7 mouse cellular contexts compared by ENCODE assay signal in the genomic region with DNA sequence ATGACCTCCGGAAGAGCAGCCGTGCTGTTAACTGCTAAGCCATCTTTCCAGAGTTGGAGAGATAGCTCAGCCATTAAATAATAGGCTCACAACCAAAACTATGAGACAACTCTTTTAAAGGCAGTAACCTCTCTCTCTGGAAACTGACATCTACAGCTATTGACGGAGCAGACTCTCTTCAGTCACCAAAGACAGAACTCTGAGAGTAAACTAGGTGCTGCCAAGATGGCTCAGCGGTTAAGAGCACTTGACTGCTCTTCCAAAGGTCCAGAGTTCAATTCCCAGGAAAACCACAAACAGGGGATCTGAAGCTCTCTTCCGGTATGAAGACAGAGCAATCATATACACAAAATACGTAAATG. TPM values are rescaled to one million over a fixed set of nuclear protein-coding genes. Genes with fewer than 3 reads are reported as not detected.
A peak's percentile ranks its signal among the peaks of the same experiment; 100 is the strongest.
DNase-seq lines count a peak whose midpoint lies in the region; ATAC-seq and TF ChIP-seq lines count a peak whose summit lies in the region.

No protein-coding gene starts in this region.

- TF ChIP-seq CTCF in lung, postnatal 0 days (IDR thresholded peaks at IDR 0.05) = no peak
- TF ChIP-seq CTCF in small intestine, adult 2 months (IDR thresholded peaks at IDR 0.05; ENCODE audit: extremely low read depth, insufficient read length, insufficient replicate concordance, low read depth, low read length) = no peak

- no peak for ATAC-seq in lung, postnatal 0 days
- ATAC-seq in forebrain, embryonic 11.5 days (replicated peaks; ENCODE audit: low FRiP score) = no peak
- no peak for ATAC-seq in limb, embryonic 13.5 days (ENCODE audit: low FRiP score, low read depth)
- no peak for ATAC-seq in cerebellum, adult (ENCODE audit: insufficient number of reproducible peaks, low FRiP score, low TSS enrichment)

- no peak overlapping the region for H3K9ac ChIP-seq in lung, postnatal 0 days (replicated peaks; ENCODE audit: low read depth)
- H3K9ac ChIP-seq in forebrain, embryonic 11.5 days (ENCODE audit: low read length) = peak overlapping the region; percentile 23; the same call in 1 of the 2 replicates
- peak overlapping the region; percentile 35; the same call in 1 of the 2 replicates for H3K9ac ChIP-seq in limb, embryonic 13.5 days

- no peaks in the 10 kb centered on the region for H3K9me3 ChIP-seq in lung, postnatal 0 days (ENCODE audit: low read length)
- no peaks in the 10 kb centered on the region for H3K9me3 ChIP-seq in forebrain, embryonic 11.5 days (ENCODE audit: control insufficient read depth, low read length)
- H3K9me3 ChIP-seq in limb, embryonic 13.5 days = no peaks in the 10 kb centered on the region

- H3K27me3 ChIP-seq in lung, postnatal 0 days (replicated peaks; ENCODE audit: insufficient read depth, low read length) = no peaks in the 10 kb centered on the region
- no peaks in the 10 kb centered on the region for H3K27me3 ChIP-seq in forebrain, embryonic 11.5 days (ENCODE audit: control insufficient read depth, insufficient read depth, low read length)
- no peaks in the 10 kb centered on the region for H3K27me3 ChIP-seq in limb, embryonic 13.5 days
- H3K27me3 ChIP-seq in small intestine, adult 2 months (ENCODE audit: control insufficient read depth, insufficient read depth, low read length) = no peaks in the 10 kb centered on the region

- H3K4me2 ChIP-seq in lung, postnatal 0 days (replicated peaks; ENCODE audit: low read depth, low read length) = peak overlapping the region; percentile 47
- peak overlapping the region; percentile 53; the same call in 1 of the 2 replicates for H3K4me2 ChIP-seq in forebrain, embryonic 11.5 days (ENCODE audit: low read depth, low read length, severe bottlenecking)
- peak overlapping the region; percentile 89 for H3K4me2 ChIP-seq in limb, embryonic 13.5 days (replicated peaks)

- TF ChIP-seq POLR2A in small intestine, adult 2 months (IDR thresholded peaks at IDR 0.05; ENCODE audit: low read depth, low read length) = no peak

- H3K36me3 ChIP-seq in lung, postnatal 0 days (ENCODE audit: insufficient read depth, low read length) = no peaks in the 10 kb centered on the region
- H3K36me3 ChIP-seq in forebrain, embryonic 11.5 days (ENCODE audit: control insufficient read depth, insufficient read depth, low read length) = no peaks in the 10 kb centered on the region
- peaks cover 4% of the 10 kb centered on the region; the same call in 1 of the 2 replicates for H3K36me3 ChIP-seq in limb, embryonic 13.5 days
- H3K36me3 ChIP-seq in small intestine, adult 2 months (ENCODE audit: control insufficient read depth, insufficient read depth, low read length) = 0 out of 2 replicates have a peak, but pooled peaks cover 4% of the 10 kb centered on the region

- peak overlapping the region; percentile 90; the same call in 1 of the 2 replicates for H3K27ac ChIP-seq in lung, postnatal 0 days (ENCODE audit: low read length)
- H3K27ac ChIP-seq in forebrain, embryonic 11.5 days (ENCODE audit: low read depth, low read length) = no peak overlapping the region
- H3K27ac ChIP-seq in limb, embryonic 13.5 days = peak overlapping the region; percentile 15; the same call in 1 of the 2 replicates
- peak overlapping the region; percentile 46 for H3K27ac ChIP-seq in small intestine, adult 2 months (ENCODE audit: insufficient read depth, low read depth, low read length)

- no peak for TF ChIP-seq EP300 in lung, postnatal 0 days (IDR thresholded peaks at IDR 0.05)

- DNase-seq in lung, postnatal 0 days (ENCODE audit: low spot score) = no peak
- DNase-seq in lung, postnatal 14 days = no peak
- no peak for DNase-seq in forebrain, embryonic 11.5 days (ENCODE audit: low spot score)
- DNase-seq in yolk sac, embryonic 10.5 days (ENCODE audit: low spot score) = no peak

- H3K4me3 ChIP-seq in lung, postnatal 0 days (ENCODE audit: low read depth, low read length) = peak overlapping the region; percentile 66
- peak overlapping the region; percentile 46 for H3K4me3 ChIP-seq in forebrain, embryonic 11.5 days (ENCODE audit: low read depth, low read length)
- peak overlapping the region; percentile 88 for H3K4me3 ChIP-seq in limb, embryonic 13.5 days
- H3K4me3 ChIP-seq in small intestine, adult 2 months (ENCODE audit: low read depth, low read length) = peak overlapping the region; percentile 90; the same call in 1 of the 2 replicates

- 0 out of 2 replicates have a peak, but pooled peaks cover 4% of the 10 kb centered on the region for H3K4me1 ChIP-seq in lung, postnatal 0 days (ENCODE audit: insufficient read depth, low read depth, low read length)
- peaks cover 3% of the 10 kb centered on the region; the same call in 1 of the 2 replicates for H3K4me1 ChIP-seq in forebrain, embryonic 11.5 days (replicated peaks; ENCODE audit: control insufficient read depth, insufficient read depth, low read length)
- H3K4me1 ChIP-seq in limb, embryonic 13.5 days = peaks cover 16% of the 10 kb centered on the region
- H3K4me1 ChIP-seq in small intestine, adult 2 months (ENCODE audit: control insufficient read depth, insufficient read depth, insufficient read length, low read length) = peaks cover 4% of the 10 kb centered on the region; the same call in 1 of the 2 replicates

- 16% methylated on average over 6 of the region's 6 CpGs for WGBS in lung, postnatal 0 days
- WGBS in forebrain, embryonic 11.5 days = 18% methylated on average over 6 of the region's 6 CpGs
- WGBS in limb, embryonic 13.5 days = 17% methylated on average over 6 of the region's 6 CpGs
- 6% methylated on average over 6 of the region's 6 CpGs for WGBS in small intestine, adult 2 months

RNA-seq across cellular contexts. Expression of gene Imp3, which starts 0.4 kb away (rescaled TPM):
- 84.7 and 87.7 TPM in 2 replicates for polyA plus RNA-seq in lung, postnatal 0 days (2015; fragmentation: Nextera tagmentation; extraction: Ambion mirVana)
- 63.6 and 65.4 TPM in 2 replicates for polyA plus RNA-seq in forebrain, embryonic 11.5 days (2014; fragmentation: Nextera tagmentation; extraction: Ambion mirVana)
- polyA plus RNA-seq in limb, embryonic 13.5 days (2015; fragmentation: Nextera tagmentation; extraction: Ambion mirVana) = 87.6 and 88.8 TPM in 2 replicates
- 144 and 233 TPM in 2 replicates for polyA plus RNA-seq in small intestine, adult 2 months (2012; rRNA removed)

RNA-seq across cellular contexts. Expression of gene Snx33, which starts 8.7 kb away (rescaled TPM):
- 8.7 and 8.9 TPM in 2 replicates for polyA plus RNA-seq in lung, postnatal 0 days (2015; fragmentation: Nextera tagmentation; extraction: Ambion mirVana)
- polyA plus RNA-seq in forebrain, embryonic 11.5 days (2014; fragmentation: Nextera tagmentation; extraction: Ambion mirVana) = 5.8 and 6.0 TPM in 2 replicates
- 12.0 and 13.1 TPM in 2 replicates for polyA plus RNA-seq in limb, embryonic 13.5 days (2015; fragmentation: Nextera tagmentation; extraction: Ambion mirVana)
- 2.7 and 3.8 TPM in 2 replicates for polyA plus RNA-seq in small intestine, adult 2 months (2012; rRNA removed)

RNA-seq across cellular contexts. Expression of gene Snupn, which starts 13.8 kb away (rescaled TPM):
- 12.2 and 12.7 TPM in 2 replicates for polyA plus RNA-seq in lung, postnatal 0 days (2015; fragmentation: Nextera tagmentation; extraction: Ambion mirVana)
- polyA plus RNA-seq in forebrain, embryonic 11.5 days (2014; fragmentation: Nextera tagmentation; extraction: Ambion mirVana) = 27.8 and 28.4 TPM in 2 replicates
- 29.2 and 29.3 TPM in 2 replicates for polyA plus RNA-seq in limb, embryonic 13.5 days (2015; fragmentation: Nextera tagmentation; extraction: Ambion mirVana)
- 1.1 and 2.0 TPM in 2 replicates for polyA plus RNA-seq in small intestine, adult 2 months (2012; rRNA removed)

RNA-seq across cellular contexts. Expression of gene Ptpn9, which starts 57.9 kb away (rescaled TPM):
- polyA plus RNA-seq in lung, postnatal 0 days (2015; fragmentation: Nextera tagmentation; extraction: Ambion mirVana) = 20.1 and 22.8 TPM in 2 replicates
- 31.8 and 35.5 TPM in 2 replicates for polyA plus RNA-seq in forebrain, embryonic 11.5 days (2014; fragmentation: Nextera tagmentation; extraction: Ambion mirVana)
- 28.0 and 29.3 TPM in 2 replicates for polyA plus RNA-seq in limb, embryonic 13.5 days (2015; fragmentation: Nextera tagmentation; extraction: Ambion mirVana)
- 12.6 and 24.5 TPM in 2 replicates for polyA plus RNA-seq in small intestine, adult 2 months (2012; rRNA removed)
